Mouse (Mus musculus): ENCODE data around the gene Sctr.

The Sctr gene

GRCm38 (mm10) chr1:120027693-120028092 lies 21.0 kb downstream of the Sctr start:
- DNase-seq (ENCODE audit: extremely low spot score, low spot score) = no peak

DNA sequence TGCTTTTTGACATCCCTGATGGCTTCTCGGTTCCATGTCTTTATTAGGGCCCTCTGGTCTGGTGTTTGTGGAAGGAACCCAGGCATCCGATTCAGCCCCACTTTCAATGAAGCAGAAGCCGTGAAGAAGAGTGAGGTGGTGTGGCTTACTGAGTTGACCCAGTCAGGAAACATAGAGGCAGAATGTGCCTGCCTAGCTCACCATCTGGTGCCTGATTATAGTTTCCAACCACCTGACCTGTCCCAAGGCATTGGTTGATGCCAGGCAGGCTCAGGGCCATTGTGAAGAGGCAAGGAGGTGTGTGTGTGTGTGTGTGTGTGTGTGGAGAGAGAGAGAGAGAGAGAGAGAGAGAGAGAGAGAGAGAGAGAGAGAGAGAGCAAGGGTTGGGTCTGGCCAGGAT lies 23.8 kb downstream of the Sctr start:
- no peak for DNase-seq (ENCODE audit: extremely low spot score, low spot score)

GRCm38 (mm10) chr1:120032804-120033468 lies 26.2 kb downstream of the Sctr start:
- peak; percentile 68 for DNase-seq (ENCODE audit: extremely low spot score, low spot score)

DNA sequence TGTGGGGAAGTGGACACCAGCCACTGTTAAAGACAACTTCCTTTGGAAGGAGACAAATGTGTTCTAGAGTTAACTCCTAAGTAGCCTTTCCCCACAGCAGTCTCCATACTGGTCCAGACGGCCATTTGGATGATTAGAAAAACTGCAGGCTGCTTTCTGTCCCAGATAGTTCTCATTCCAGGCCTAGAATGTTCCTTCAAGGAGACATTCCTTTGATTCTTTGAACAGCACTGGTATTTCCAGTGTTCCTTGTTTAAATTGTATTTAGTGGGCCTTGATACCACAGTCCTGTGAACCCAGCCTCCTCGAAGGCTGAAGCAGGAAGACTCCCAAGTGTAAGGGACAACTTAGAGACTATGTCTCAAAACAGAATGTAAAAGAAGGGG lies 26.8 kb downstream of the Sctr start:
- no peak for DNase-seq (ENCODE audit: extremely low spot score, low spot score)

DNA sequence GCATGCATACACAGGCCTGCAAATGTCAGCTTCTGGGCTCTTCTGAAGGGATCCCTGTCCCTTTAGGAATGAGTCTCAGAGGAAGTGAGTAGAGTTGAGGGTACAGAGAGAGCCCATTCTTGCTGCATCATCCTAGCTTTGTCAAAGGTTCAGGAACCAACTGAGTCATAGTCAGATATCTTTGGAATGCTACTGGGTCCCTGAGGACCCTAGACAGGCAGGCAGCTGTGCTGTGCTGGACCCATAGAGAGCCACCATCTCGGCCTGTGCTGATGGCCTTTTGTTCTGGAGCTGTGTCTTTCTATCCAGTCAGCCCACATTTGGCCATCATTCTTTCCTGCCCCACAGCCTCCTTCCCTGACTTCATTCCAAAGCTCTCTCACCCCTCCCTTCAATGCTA lies 28.1 kb downstream of the Sctr start:
- DNase-seq (ENCODE audit: extremely low spot score, low spot score) = no peak

DNA sequence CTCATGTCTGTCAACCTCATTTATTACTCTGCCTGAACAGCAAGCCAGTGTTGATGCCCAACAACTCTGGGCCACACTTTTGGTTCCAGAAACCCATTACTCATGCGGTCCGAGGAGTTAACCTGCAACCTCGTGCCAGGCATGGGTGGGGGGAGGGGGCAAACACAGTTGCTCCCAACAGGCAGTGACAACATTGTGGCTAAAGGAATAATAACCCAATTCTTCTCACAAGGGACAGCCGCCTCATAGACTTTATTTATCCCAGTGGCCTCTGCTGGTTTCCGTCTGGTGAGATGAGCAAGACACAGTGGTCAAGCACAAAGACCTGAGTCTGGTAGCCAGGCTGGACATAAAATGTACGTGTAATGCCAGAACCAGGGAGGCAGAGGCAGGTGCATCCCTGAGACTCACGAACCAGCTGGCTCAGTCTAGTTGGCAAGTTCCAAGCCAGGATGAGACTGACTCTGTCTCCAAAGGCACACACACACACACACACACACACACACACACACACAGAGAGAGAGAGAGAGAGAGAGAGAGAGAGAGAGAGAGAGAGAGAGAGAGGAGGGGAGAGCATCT lies 28.9 kb downstream of the Sctr start:
- no peak for DNase-seq (ENCODE audit: extremely low spot score, low spot score)

DNA sequence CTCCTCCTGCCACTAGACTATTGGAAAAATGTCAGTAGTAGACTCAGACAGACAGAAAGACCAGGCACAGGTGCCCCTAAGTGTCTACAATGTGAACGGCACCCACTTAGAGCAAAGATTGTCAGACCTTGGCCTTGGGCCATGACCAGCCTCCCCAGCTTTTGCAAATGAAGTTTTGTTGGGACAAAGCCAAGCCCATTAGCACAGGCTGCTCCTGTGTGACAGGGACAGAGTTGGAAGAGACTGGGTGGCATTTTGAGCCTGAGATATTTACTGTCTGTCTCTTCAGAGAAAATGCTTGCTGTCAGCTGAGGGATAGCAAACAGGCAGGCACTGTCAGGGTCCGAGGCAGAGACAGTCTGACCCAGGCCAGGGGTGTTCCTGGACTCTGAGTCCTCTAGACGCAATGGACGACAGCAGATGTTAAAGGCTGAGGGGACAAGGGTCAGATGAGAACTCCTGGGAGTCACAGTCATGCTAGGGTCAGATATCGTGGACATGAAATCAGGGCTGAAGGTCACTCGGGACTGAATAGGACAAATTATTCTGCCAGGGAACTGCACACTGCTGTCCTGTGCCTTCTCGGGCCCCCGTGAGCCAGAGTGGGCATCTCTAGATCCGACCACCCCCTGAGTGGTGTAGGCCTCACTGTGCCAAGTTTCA lies 30.5 kb downstream of the Sctr start:
- no peak for DNase-seq (ENCODE audit: extremely low spot score, low spot score)

DNA sequence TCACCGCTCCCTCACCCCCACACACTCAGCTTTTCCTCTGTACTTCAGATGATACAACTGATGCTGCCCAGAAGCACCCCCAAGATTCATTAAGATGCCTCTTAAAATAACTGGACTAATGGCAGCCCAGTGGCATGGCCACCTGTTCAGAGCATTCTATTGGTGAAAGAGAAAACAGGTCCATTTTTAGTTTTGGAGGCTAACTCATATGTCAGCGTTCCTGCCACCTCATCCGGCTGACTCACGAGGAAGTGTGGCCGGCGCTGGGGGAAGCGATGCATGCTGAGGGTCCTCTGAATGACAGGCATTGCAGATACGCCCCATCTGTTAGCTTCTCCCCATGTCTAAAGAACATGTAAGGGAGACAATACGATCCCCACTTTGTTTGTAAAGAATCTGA lies 31.9 kb downstream of the Sctr start:
- no peak for DNase-seq (ENCODE audit: extremely low spot score, low spot score)

DNA sequence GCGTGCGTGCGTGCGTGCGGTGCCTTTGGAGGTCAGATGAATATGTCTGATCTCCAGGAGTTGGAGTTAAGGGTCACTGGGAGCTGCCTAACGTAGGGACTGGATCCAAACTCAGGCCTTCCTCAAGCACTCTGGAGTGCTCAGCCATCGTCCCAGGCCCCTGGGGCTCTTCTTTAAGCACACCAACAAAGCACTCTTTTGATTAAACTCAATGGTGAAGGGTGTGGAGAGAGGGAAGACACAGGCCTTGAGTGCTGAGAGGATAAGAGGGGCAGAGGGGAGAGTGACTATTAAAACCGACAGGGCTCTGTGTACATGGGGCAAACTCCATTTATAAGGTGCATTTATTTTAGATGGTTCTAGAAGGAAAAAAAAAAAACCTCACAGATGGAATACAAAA lies 35.7 kb downstream of the Sctr start:
- DNase-seq (ENCODE audit: extremely low spot score, low spot score) = no peak

DNA sequence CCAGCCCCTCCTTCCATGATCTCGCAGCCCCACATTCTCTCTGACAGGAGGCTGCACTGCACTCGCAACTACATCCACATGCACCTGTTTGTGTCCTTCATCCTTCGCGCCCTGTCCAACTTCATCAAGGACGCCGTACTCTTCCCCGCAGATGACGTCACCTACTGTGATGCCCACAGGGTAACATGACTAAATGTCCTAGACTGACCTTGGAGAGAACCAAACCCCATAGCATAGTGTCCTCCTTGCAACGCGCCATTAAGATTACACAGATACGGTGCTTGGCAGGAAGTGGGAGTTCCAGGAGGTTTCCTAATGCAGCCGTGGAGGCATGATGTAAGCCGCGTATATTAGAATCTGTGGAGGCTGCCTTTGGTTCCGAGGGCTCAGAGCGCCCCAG lies 37.9 kb downstream of the Sctr start:
- no peak for DNase-seq (ENCODE audit: extremely low spot score, low spot score)

DNA sequence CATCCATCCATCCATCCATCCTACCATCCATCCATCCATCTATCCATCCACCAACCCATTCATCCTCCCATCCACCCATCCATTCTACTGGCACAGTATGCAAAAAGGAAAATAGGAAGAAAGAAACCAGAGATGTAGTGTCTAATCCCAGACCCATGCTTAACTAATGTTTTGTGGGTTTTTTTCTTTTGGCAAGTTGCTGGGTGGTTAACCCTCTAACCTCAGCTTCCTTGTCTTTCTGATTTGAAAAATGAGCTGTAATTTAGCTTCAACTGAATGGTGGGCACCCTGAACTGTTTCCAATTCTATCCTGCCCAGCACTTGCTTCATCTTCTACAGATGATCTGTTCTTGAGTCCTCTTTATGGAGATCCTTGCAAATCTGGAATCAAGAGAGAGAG lies 40.6 kb downstream of the Sctr start:
- DNase-seq (ENCODE audit: extremely low spot score, low spot score) = no peak

GRCm38 (mm10) chr1:120051070-120051469 lies 44.4 kb downstream of the Sctr start:
- DNase-seq (ENCODE audit: extremely low spot score, low spot score) = no peak

- no peak for DNase-seq (ENCODE audit: extremely low spot score, low spot score)
Observed at GRCm38 (mm10) chr1:120054997-120055396, 48.3 kb downstream of the Sctr start.

- DNase-seq (ENCODE audit: extremely low spot score, low spot score) = no peak
Observed at GRCm38 (mm10) chr1:120055475-120055874, 48.8 kb downstream of the Sctr start.

DNA sequence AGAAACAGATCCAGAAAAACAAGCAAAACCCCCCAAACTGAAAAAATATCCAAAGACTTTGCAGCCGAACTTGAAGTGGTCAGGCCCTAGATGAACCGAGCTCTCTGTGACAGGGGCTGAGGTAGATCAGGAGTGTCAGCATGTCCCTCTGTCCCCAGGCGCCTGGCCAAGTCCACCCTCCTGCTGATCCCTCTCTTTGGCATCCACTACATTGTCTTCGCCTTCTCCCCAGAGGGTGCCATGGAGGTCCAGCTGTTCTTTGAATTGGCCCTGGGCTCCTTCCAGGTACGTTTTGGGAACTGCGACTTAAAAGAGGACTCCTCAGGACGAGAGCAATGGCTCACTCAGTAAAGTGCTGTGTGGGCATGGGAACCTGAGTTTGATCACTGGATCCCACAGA lies 49.5 kb downstream of the Sctr start:
- no peak for DNase-seq (ENCODE audit: extremely low spot score, low spot score)

- DNase-seq (ENCODE audit: extremely low spot score, low spot score) = no peak
Observed at GRCm38 (mm10) chr1:120057044-120057443, 50.4 kb downstream of the Sctr start.

- DNase-seq (ENCODE audit: extremely low spot score, low spot score) = no peak
Observed at GRCm38 (mm10) chr1:120057674-120058430, 51.2 kb downstream of the Sctr start.

- DNase-seq (ENCODE audit: extremely low spot score, low spot score) = no peak
Observed at GRCm38 (mm10) chr1:120060687-120061086, 54.0 kb downstream of the Sctr start.

DNA sequence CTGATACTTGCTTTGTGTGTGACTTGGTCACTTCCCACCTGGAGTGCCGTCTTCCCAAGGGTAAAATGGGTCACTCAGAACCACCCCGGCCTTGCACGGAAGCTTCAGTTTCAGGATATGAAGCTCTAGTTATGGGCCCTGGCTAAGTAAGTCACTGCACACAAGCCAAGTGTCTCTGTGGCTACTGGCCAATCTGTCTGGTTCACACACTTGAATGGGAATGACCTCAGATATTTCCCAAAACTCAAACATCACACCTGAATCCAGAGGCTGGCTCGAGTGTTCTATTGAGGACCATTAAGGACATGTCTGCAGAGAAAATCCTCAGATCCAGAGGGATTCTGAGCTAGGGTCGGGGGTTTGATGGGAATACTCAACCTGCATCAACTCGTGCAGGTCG lies 55.5 kb downstream of the Sctr start:
- no peak for DNase-seq (ENCODE audit: extremely low spot score, low spot score)

GRCm38 (mm10) chr1:120064036-120064682 lies 57.5 kb downstream of the Sctr start:
- no peak for DNase-seq (ENCODE audit: extremely low spot score, low spot score)

- no peak for DNase-seq (ENCODE audit: extremely low spot score, low spot score)
Observed at GRCm38 (mm10) chr1:120066159-120066558, 59.5 kb downstream of the Sctr start.

DNA sequence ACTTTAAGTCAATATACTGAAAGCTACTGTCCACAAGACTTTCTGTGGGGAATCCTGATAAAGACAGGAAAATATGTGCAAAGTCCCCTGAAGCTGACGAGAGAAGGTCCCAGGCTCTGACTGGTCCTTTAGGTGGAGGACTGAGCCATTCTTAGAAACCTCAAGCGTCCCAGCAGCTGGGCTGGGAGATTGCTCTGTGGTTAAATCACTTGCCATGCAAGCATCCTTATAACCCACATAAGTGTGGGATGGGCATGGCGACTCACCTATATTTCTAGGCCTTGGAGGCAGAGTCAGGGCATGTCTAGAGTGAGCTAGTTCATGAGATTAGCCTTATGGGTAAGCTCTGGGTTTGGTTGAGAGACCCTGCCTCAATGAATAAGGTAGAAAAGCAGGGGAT lies 59.9 kb downstream of the Sctr start:
- DNase-seq (ENCODE audit: extremely low spot score, low spot score) = no peak

Measured in neural tube, embryonic 10.5 days (tissue).